Mouse (Mus musculus) ES-E14 (cell line): ENCODE measurements around the gene Mad1l1. TPM values are rescaled to one million over a fixed set of nuclear protein-coding genes. Genes with fewer than 3 reads are reported as not detected.

Experiments
- DNase-seq: peaks from one replicate; pipeline ENCODE4 v3.0.0-alpha.2; 2013; ENCODE audit warnings: low read depth, low spot score
- H3K27ac ChIP-seq: 2 replicates; pipeline ENCODE4 v1.5.1; 2012; ENCODE audit warnings: low read depth, mild to moderate bottlenecking, low read length, moderate library complexity, mixed read lengths; ENCODE audit not compliant: poor library complexity, insufficient read depth, severe bottlenecking
- H3K36me3 ChIP-seq: 2 replicates; pipeline ENCODE4 v1.6.1; 2012; ENCODE audit warnings: mild to moderate bottlenecking, low read length, moderate library complexity, mixed read lengths; ENCODE audit not compliant: control insufficient read depth, poor library complexity, insufficient read depth, severe bottlenecking
- H3K4me1 ChIP-seq, 2 experiments: fragments of 150-350 bp in 1 of 2; sonication (generic) in 1 of 2; 2 replicates each; pipeline ENCODE4 v1.6.1; 2012; ENCODE audit warnings: low read length in 2 of 2, mild to moderate bottlenecking in 1 of 2, mixed read lengths in 1 of 2; ENCODE audit not compliant: control insufficient read depth in 2 of 2, insufficient read depth in 2 of 2, poor library complexity in 1 of 2
- H3K4me3 ChIP-seq, 2 experiments: fragments of 150-350 bp in 1 of 2; sonication (generic) in 1 of 2; 2 replicates each; pipeline ENCODE4 v1.5.1; 2012; ENCODE audit warnings: low read length in 2 of 2, low read depth in 1 of 2, mild to moderate bottlenecking in 1 of 2, mixed read lengths in 1 of 2; ENCODE audit not compliant: insufficient read depth in 1 of 2, poor library complexity in 1 of 2, severe bottlenecking in 1 of 2
- H3K9ac ChIP-seq: 2 replicates; pipeline ENCODE4 v1.6.1; 2012; ENCODE audit warnings: low read depth, mild to moderate bottlenecking, low read length, mixed read lengths; ENCODE audit not compliant: poor library complexity, insufficient read depth, severe bottlenecking
- H3K9me3 ChIP-seq: fragments of 150-350 bp; sonication (generic); 2 replicates; pipeline ENCODE4 v1.6.1; 2012; ENCODE audit warnings: low read depth, mild to moderate bottlenecking, low read length; ENCODE audit not compliant: control insufficient read depth, insufficient read depth
- CHD2 ChIP-seq: IDR thresholded peaks from 2 replicates; pipeline ENCODE4 v1.6.1; 2014; ENCODE audit warnings: mild to moderate bottlenecking, low read depth, low read length, inconsistent platforms
- HCFC1 ChIP-seq: IDR thresholded peaks from 2 replicates; pipeline ENCODE4 v1.6.1; 2012; ENCODE audit warnings: low read length, inconsistent platforms, borderline replicate concordance; ENCODE audit not compliant: insufficient read depth
- MAFK ChIP-seq: IDR thresholded peaks from 2 replicates; pipeline ENCODE4 v1.6.1; 2014; ENCODE audit warnings: mild to moderate bottlenecking, low read depth, low read length, inconsistent platforms; ENCODE audit not compliant: insufficient read depth
- ZC3H11A ChIP-seq: IDR thresholded peaks from 2 replicates; pipeline ENCODE4 v1.6.1; 2012; ENCODE audit warnings: low read depth, mild to moderate bottlenecking, inconsistent platforms, low read length, borderline replicate concordance
- ZNF384 ChIP-seq: IDR thresholded peaks from 2 replicates; pipeline ENCODE4 v1.6.1; 2012; ENCODE audit warnings: low read depth, low read length, inconsistent platforms
- in situ Hi-C, 2 experiments: fragments of 600-800 bp; cut with MboI; formaldehyde crosslinking; loops; one replicate each; pipeline ENCODE4 v1.15.1; 2025; ENCODE audit warnings: low sequenced_read_pairs in 2 of 2, inconsistent platforms in 1 of 2; ENCODE audit not compliant: unreplicated experiment in 2 of 2
- total RNA-seq: library from RNA; depleted of rRNA; stranded (reverse); fragments of 300-350 nt; gene quantifications from 2 replicates; pipeline ENCODE4 v1.2.3, GENCODE M21; 2012

Gene Mad1l1
- total RNA-seq, 1 experiment = 47.2 TPM

- no peaks in the 10 kb centered on the region; the same call in 1 of the 2 replicates for H3K36me3 ChIP-seq
- DNase-seq = no peak
- no peaks in the 10 kb centered on the region for H3K9me3 ChIP-seq
- H3K4me3 ChIP-seq = no peak overlapping the region
- in situ Hi-C loops = no loop called here
- no peak overlapping the region for H3K9ac ChIP-seq
- TF ChIP-seq CHD2 (no peak), ZC3H11A (no peak), MAFK (no peak), HCFC1 (no peak), ZNF384 (no peak)
- no peaks in the 10 kb centered on the region; a peak in 1 of 4 replicates for H3K4me1 ChIP-seq
- H3K27ac ChIP-seq = no peak overlapping the region
Observed at GRCm38 (mm10) chr5:140225103-140225502, 96.2 kb downstream of the Mad1l1 start.

- in situ Hi-C loops = no loop called here
- no peak overlapping the region for H3K27ac ChIP-seq
Observed at GRCm38 (mm10) chr5:140223070-140224053, 98.0 kb downstream of the Mad1l1 start.

DNA sequence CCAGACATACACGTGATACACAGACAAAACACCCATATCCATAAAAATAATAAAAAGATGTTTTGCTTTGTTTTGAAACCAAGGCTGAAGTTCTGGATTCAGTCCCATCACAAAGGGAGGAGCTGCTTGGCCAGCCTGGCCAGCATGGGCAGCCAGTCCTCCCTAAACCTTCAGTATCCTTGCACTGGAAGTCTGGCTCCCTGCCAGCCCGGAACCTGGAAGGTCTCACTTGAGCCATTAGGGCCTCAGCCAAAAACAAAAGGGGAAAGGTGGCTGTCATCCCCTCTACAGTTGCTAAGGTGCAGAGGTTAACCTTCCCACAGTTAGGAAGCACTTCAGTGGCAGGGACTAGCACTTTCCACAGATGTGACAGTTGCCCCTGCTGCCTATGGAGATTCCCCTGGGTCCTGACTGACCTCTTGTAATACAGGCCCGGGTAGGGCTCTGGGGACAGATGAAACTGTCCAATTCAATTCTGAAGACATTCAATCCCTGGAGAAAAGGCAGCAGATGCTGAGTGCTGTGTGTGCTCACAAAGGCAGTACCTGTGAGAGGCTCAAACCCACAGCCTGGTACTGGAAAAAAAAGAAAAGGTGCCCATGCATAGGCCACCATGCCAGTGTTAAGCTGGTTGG, 100.2 kb downstream of the Mad1l1 start:
- H3K4me1 ChIP-seq = peaks cover 4 to 12% of the 10 kb centered on the region in 2 experiments; a peak in 2 of 4 replicates
- no peak overlapping the region for H3K9ac ChIP-seq
- H3K9me3 ChIP-seq = no peaks in the 10 kb centered on the region
- in situ Hi-C loops = no loop called here
- TF ChIP-seq MAFK (no peak), CHD2 (no peak), HCFC1 (no peak), ZC3H11A (no peak), ZNF384 (no peak)
- no peak overlapping the region for H3K27ac ChIP-seq
- no peak overlapping the region for H3K4me3 ChIP-seq
- no peaks in the 10 kb centered on the region; the same call in 1 of the 2 replicates for H3K36me3 ChIP-seq
- no peak for DNase-seq

More at GRCm38 (mm10) chr5:140223070-140224053, 98.0 kb downstream of the Mad1l1 start:
- no peaks in the 10 kb centered on the region for H3K9me3 ChIP-seq
- no peaks in the 10 kb centered on the region; the same call in 1 of the 2 replicates for H3K36me3 ChIP-seq
- no peak overlapping the region for H3K4me3 ChIP-seq
- H3K4me1 ChIP-seq = peaks cover 4 to 8% of the 10 kb centered on the region in 2 experiments; a peak in 2 of 4 replicates
- DNase-seq = no peak
- no peak overlapping the region for H3K9ac ChIP-seq
- TF ChIP-seq HCFC1 = no peak
- TF ChIP-seq ZNF384 = no peak
- no peak for TF ChIP-seq ZC3H11A
- TF ChIP-seq CHD2 = no peak
- no peak for TF ChIP-seq MAFK

DNA sequence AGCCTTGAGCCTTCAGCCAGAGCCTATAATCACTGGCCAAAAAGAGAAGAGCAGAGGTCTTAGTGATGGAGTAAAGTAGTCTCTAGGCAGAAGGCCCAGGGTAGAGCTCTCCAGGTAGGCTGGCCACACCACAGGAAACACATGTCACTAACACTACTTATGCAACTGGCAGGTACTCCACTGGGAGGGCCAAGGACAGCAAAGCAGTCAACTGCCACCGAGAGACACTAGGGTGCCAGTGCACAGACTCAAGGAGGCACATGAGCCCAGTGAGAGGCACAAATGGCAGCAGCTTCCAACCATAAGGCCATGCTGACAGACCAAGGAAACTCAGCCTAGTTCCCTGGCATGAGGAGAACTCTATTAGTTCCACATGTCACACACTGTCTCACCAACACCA, 102.1 kb downstream of the Mad1l1 start:
- TF ChIP-seq ZC3H11A = no peak
- no peak for TF ChIP-seq CHD2
- TF ChIP-seq ZNF384 = no peak
- no peak for TF ChIP-seq MAFK
- no peak for TF ChIP-seq HCFC1
- no peak overlapping the region for H3K4me3 ChIP-seq
- no peak for DNase-seq
- H3K27ac ChIP-seq = no peak overlapping the region
- in situ Hi-C loops = no loop called here
- no peaks in the 10 kb centered on the region; the same call in 1 of the 2 replicates for H3K36me3 ChIP-seq
- no peak overlapping the region for H3K9ac ChIP-seq
- no peaks in the 10 kb centered on the region for H3K9me3 ChIP-seq
- peaks cover 4 to 15% of the 10 kb centered on the region in 2 experiments; a peak in 2 of 4 replicates for H3K4me1 ChIP-seq
